Mouse (Mus musculus) granulocyte monocyte progenitor cell, adult 5-6 weeks (primary cell): Measurements from ENCODE around the gene Mamstr. TPM values are rescaled to one million over a fixed set of nuclear protein-coding genes. Genes with fewer than 3 reads are reported as not detected.
A peak's percentile ranks its signal among the peaks of the same experiment; 100 is the strongest.

Source experiments
- ATAC-seq: replicated peaks from 2 replicates; pipeline ENCODE4 v1.8.0; 2016; ENCODE audit warnings: mild to moderate bottlenecking, moderate TSS enrichment, inconsistent platforms; ENCODE audit not compliant: poor library complexity, severe bottlenecking
- total RNA-seq, 2 experiments: library from RNA; stranded (forward) in 1 of 2; stranded (reverse) in 1 of 2; fragments of 200-712, 200-1000 nt in 1 of 2; fragments of >200 nt in 1 of 2; fragmentation: Nextera tagmentation in 1 of 2; gene quantifications; 2 replicates each; pipeline ENCODE4 v1.2.3; 2014 to 2017

Mamstr gene
- total RNA-seq (2014; fragmentation: Nextera tagmentation) (not detected in 2 replicates), total RNA-seq (2017) (0.36 TPM in 1 of 2 replicates, not detected in the other)

DNA sequence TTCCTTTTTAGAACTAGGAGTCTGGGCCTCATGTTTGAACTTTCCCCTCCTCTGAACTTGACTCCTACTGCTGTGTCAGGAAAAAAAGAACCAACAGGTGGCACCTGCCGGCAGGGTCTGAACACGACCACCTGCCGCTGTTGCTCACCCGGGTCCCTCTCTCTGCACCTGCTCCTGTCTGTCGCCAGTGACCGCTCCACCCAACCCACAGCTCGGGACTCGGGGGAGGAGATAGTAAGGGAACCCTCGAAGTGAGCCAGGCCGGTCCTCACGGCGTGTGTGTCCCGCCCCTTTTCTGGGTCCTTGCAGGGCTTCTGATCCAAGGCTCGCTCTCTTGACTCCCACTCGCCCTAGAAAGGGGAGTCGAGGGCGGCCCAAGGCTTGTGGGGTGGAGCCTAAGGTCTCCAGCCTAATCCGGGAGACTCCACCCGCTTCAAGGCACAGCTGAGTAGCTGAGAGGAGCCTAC, at the start of gene Mamstr:
Gene Mamstr (plus strand): TSS at position 417 of the 467 bp plus-strand sequence.
- ATAC-seq, result no peak

DNA sequence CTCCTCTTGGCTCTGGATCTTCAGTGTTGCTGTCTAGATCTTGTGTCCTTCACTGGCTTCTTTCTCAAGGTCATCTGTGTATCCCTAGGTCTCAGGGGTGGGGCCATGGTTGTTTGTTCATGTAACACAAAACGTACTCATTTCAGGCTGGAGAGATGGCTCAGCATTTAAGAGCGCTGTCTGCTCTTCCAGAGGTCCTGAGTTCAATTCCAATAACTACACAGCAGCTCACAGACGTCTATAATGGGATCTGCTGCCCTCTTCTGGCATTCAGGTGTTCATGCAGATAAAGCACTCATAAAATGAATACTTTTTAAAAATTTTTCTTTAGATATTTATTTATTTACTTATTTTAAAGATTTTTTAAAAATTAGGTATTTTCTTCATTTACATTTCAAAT, 48.9 kb upstream of the Mamstr start:
- no peak for ATAC-seq

DNA sequence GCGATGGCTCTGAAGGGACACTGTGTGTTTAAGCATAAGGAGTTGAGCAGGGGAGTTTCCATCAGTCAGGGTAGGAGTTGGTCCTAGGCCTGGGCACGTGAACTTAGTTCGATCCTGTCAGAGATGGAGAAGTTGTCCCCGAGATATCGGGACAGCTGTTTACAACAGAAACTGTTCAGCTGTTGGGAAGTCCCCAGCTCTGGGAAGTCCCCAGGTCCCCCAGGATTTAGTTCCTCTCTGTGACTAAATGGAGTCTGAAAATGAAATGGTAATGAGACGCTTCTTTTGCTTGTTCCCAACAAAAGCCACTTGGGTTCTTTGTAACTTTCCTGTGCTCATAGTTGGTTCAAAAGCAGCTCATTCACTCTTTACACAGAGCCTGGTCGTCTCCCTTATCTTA, 47.9 kb upstream of the Mamstr start:
- ATAC-seq, result peak; percentile 13

GRCm38 (mm10) chr7:45593118-45593815, 46.5 kb upstream of the Mamstr start:
- peak; percentile 55 for ATAC-seq

DNA sequence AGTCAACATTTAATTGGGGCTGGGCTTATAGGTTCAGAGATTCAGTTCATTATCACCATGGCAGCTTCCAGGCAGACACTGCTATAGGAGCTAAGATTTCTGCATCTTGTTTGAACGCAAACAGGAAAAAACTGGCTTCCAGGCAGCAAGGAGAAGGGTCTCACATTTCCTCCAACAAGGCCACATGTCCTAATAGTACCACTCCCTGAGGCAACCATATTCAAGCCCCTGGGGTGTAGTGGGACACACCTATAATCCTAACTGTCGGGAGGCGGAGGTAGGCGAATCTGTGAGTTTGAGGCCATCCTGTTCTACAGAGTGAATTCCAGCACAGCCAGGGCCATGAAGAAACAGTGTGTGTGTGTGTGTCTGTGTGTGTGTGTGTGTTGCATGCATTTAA, 44.6 kb upstream of the Mamstr start:
- no peak for ATAC-seq

DNA sequence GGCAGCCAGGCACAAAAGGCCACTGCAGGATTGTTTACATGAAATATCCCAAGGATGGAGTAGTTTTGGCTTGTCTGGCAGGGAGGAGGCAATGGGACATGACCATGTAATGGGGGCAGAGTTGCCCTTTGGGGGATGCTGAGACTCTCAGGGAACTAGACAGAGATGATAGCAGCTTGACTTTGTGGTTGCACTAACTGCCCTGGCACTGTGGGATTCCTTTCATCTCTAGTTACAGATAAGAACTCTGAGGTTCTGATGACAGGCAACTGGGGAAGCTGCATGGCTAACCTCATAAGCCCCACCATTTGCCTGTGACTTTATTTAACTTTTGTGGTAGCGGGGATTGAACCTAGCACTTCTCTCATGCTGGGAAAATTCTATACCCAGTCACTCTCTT, 43.7 kb upstream of the Mamstr start:
- no peak for ATAC-seq

GRCm38 (mm10) chr7:45597013-45597412, 42.8 kb upstream of the Mamstr start:
- no peak for ATAC-seq

DNA sequence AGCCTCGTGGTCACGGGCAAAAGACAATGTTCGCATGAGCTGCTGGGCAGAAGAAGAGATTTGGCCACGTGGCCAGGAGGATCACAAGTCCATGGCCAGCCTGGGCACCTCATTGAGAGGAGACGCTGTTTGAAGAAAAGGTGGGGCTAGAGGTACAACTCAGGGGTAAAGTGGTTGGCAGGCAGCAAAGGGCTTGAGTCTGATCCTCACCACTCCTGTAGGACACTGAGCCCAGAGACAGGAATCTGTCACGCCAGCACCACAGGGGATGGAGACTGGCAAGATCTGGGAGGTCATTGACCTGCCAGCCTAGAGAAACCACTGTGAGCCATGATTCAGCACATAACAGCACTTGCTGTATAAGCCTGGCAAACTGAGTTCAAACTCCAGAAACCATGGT, 42.2 kb upstream of the Mamstr start:
- no peak for ATAC-seq

- no peak for ATAC-seq
These were observed 40.6 kb upstream of the Mamstr start for GRCm38 (mm10) chr7:45598960-45599879.

GRCm38 (mm10) chr7:45605704-45606289, 34.0 kb upstream of the Mamstr start:
- no peak for ATAC-seq

DNA sequence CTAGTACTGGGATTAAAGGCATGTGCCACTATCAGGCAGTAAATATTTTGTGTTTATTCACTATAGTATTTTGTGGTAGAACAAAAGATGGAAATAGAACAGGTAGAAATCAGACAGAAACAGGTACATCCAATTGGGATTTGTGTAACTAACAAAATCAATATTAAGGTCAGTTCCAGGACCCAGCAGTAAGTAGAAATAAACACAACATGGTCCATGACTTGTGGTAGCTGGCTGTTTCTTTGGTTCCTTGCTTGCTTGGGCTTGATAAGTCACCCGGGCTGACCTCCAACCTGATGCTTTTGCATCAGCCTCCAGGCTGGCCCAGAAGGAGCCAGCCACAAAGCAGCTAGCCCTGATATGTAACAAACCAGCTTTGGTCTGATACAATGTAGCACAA, 30.3 kb upstream of the Mamstr start:
- no peak for ATAC-seq

DNA sequence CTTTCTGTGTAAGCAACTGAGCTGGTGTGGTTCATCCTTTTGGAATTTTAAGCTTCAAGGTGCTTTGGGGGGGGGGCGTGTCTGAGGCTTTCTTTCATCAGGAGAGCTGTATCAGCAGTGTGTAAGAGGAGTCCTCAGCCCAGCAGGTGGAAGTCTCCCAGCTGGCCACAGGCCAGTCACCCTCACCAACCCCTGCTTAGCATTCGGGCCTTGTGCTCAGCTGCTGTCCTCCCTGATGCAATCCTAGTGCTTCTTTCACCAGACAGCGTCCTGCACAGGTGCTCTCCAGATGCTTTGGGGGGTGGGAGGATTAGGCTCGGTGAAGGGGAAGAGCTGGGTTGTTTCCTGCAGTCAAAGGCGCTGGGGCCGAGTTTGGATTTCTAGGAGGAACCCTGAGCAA, 23.5 kb upstream of the Mamstr start:
- ATAC-seq, result no peak; the same call in 1 of the 2 replicates

- ATAC-seq, result 0 out of 2 replicates have a peak, but pooled peaks have one; percentile 11
These were observed 22.6 kb upstream of the Mamstr start, which contains the start of gene Fut1 for GRCm38 (mm10) chr7:45617042-45617695. Gene Fut1, plus strand, starts transcription at chr7:45617289.

DNA sequence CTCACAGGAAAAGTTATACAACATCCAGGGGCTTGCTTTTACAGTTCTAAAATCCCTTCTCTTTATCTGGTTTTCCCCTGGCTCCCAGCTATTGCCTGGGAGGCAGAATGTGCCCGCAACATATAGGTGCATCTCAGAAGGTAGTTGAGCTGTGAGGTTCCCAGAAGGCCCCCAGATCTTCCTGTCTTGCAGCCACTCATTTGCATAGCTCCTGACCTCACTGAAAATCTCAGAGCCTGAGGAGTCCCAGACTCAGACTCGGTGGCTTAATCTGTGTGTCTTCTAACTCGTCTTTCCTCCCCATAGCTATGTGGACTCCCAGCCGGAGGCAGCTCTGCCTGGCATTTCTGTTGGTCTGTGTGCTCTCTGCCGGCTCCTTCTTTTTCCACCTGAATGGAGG, 21.5 kb upstream of the Mamstr start:
- no peak for ATAC-seq

DNA sequence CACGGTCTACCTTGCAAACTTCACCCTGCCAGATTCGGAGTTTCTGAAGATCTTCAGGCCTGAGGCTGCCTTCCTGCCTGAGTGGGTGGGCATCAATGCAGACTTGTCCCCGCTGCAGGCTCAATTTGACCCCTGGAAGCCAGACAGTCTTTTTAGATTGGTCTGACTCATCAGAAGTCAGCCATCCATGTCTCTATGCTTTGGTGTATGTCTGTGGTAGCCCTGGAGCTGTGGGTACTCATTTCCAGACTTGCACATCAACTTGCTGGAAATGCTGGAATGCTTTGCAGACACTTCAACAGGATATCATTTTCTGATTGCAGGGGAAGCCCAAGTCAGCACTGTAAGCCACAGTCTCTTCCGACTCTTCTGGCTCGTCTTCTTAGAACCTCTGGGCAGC, 20.2 kb upstream of the Mamstr start:
- no peak for ATAC-seq

DNA sequence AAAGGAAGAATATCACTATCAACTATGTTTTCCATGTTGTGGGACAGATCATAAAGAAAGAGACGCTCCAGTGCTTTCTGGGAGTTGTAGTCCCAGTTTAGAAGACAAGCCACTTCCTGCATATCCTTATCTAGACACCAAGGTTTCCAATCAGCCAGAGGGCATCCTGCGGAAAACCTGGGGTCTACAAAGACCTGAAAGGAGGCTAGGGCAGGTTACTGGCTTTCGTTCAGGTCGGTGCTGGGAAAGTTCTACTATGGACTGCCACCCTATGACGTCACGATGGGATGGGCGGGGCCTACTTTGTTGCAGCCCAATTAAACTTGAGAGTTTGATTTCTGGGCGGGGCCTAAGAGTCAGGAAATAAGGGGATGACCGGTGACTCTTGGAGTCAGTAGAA, 18.3 kb upstream of the Mamstr start, which contains the start of gene Izumo1:
Gene Izumo1 (plus strand): TSS at position 369 of the 400 bp plus-strand sequence.
- ATAC-seq, result peak; percentile 39; the same call in 1 of the 2 replicates

GRCm38 (mm10) chr7:45623507-45623906, 16.3 kb upstream of the Mamstr start:
- ATAC-seq, result peak; percentile 50; the same call in 1 of the 2 replicates

- ATAC-seq, result no peak
These were observed 15.1 kb upstream of the Mamstr start for GRCm38 (mm10) chr7:45624718-45625117.

DNA sequence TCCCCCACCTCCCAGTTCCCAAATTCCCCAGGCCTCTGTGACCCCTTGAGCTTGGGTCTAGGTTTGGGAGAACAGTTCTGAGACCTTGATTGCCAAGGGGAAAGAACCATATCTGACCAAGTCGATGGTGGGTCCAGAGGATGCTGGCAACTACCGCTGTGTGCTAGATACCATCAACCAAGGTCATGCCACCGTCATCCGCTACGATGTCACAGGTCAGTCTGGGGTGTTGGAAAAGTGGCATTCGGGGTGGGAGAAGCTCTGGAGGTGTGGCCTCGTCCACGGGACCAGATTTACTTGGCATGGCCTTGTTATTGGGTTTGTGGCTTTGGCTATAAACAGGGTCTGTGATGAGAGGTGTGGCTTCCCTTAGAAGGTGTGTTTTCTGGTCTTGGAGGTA, 14.3 kb upstream of the Mamstr start:
- ATAC-seq, result no peak

GRCm38 (mm10) chr7:45626571-45627076, 13.2 kb upstream of the Mamstr start:
- ATAC-seq, result no peak
